Mouse (Mus musculus) intestine, embryonic 15.5 days (tissue): ENCODE measurements around the gene Vdac2. TPM values are rescaled to one million over a fixed set of nuclear protein-coding genes. Genes with fewer than 3 reads are reported as not detected.

Source experiments
- ATAC-seq: fragments of 200-750 bp; cut with Nextera tagmentation; 2 replicates; pipeline ENCODE4 v1.8.0; 2017; ENCODE audit warnings: moderate TSS enrichment, moderate library complexity
- H3K27ac ChIP-seq: fragments of 300-500 bp; sonication (generic); 2 replicates; pipeline ENCODE4 v1.5.1; 2015; ENCODE audit warnings: mild to moderate bottlenecking, inconsistent platforms
- H3K27me3 ChIP-seq: fragments of 300-500 bp; sonication (generic); replicated peaks from 2 replicates; pipeline ENCODE4 v1.6.1; 2015; ENCODE audit warnings: inconsistent platforms
- H3K36me3 ChIP-seq: fragments of 300-500 bp; sonication (generic); 2 replicates; pipeline ENCODE4 v1.6.1; 2015; ENCODE audit warnings: inconsistent platforms
- H3K4me1 ChIP-seq: fragments of 300-500 bp; sonication (generic); replicated peaks from 2 replicates; pipeline ENCODE4 v1.6.1; 2015; ENCODE audit warnings: inconsistent platforms
- H3K4me2 ChIP-seq: fragments of 300-500 bp; sonication (generic); replicated peaks from 2 replicates; pipeline ENCODE4 v1.6.1; 2015; ENCODE audit warnings: mild to moderate bottlenecking, inconsistent platforms
- H3K4me3 ChIP-seq: fragments of 300-500 bp; sonication (generic); replicated peaks from 2 replicates; pipeline ENCODE4 v1.5.1; 2015; ENCODE audit warnings: inconsistent platforms
- H3K9ac ChIP-seq: fragments of 300-500 bp; sonication (generic); 2 replicates; pipeline ENCODE4 v1.6.1; 2015; ENCODE audit warnings: inconsistent platforms
- H3K9me3 ChIP-seq: fragments of 300-500 bp; sonication (generic); 2 replicates; pipeline ENCODE4 v1.6.1; 2016; ENCODE audit warnings: inconsistent platforms
- WGBS: fragments of 180-500 bp; shearing (Covaris S2); methylation state at CpG from one replicate; pipeline ENCODE4 v1.1.7; 2015; 5-methylcytosine and 5-hydroxymethylcytosine counted together
- polyA plus RNA-seq: library from polyadenylated mRNA; unstranded; fragments of >200 nt; fragmentation: Nextera tagmentation; extraction: Ambion mirVana; gene quantifications from 2 replicates; pipeline ENCODE4 v1.2.1, GENCODE M21; 2015

Gene Vdac2
- polyA plus RNA-seq, 1 experiment from 2014 or later = 384 TPM

DNA sequence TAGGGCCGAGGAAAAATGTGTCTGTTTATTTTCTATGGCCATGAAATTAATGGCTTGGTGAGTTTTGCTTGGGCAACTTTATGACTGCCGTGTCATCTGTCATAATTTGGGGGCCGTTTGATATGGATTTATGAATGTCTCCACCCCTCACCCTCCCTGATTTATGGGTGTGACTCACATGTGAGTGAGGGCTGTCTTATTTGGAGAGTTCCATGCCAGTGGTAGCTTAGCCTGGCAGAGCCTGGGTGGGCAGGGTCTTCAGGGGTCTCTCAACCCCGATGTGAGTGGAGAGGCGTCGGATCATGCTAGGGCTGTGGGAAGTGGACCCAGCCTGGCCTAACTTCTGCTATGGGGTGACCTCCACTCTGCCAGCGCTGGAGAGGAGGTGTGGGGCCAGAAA, 41.8 kb downstream of the Vdac2 start:
- Histone ChIP-seq H3K4me2 (no peak overlapping the region), H3K36me3 (no peaks in the 10 kb centered on the region), H3K27ac (no peak overlapping the region), H3K4me3 (no peak overlapping the region), H3K27me3 (no peaks in the 10 kb centered on the region), H3K9me3 (no peaks in the 10 kb centered on the region), H3K4me1 (0 out of 2 replicates have a peak, but pooled peaks cover 5% of the 10 kb centered on the region), H3K9ac (no peak overlapping the region)
- ATAC-seq = 0 out of 2 replicates have a peak, but pooled peaks have one; percentile 31
- WGBS = 69% methylated on average over 7 of the region's 7 CpGs

DNA sequence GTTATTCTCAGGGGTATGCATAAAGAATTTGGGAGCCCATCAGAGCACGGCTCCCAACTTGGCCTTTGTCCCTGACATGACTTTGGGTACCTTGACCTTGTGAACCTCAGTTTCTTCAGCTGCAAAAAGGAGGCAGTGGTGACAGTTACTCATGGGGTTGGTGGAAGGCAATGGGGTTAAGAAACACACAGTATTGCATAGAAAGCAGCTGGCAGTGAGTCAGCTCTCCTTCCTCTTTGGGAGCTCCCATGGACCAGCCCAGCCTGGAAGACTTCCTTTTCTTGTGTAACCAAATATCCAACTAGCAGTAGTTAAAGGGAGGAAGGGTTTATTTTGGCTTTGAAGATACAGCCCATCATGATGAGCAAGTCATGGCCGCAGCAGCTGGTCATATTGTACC, 65.4 kb downstream of the Vdac2 start:
- Histone ChIP-seq H3K4me2 (no peak overlapping the region), H3K9me3 (no peaks in the 10 kb centered on the region), H3K4me3 (no peak overlapping the region), H3K36me3 (no peaks in the 10 kb centered on the region), H3K27ac (no peak overlapping the region), H3K27me3 (no peaks in the 10 kb centered on the region), H3K4me1 (peaks cover 8% of the 10 kb centered on the region; the same call in 1 of the 2 replicates), H3K9ac (no peak overlapping the region)
- ATAC-seq = no peak
- 86% methylated on average over 2 of the region's 2 CpGs for WGBS

- H3K27me3 ChIP-seq = no peaks in the 10 kb centered on the region
- peaks cover 8% of the 10 kb centered on the region; the same call in 1 of the 2 replicates for H3K4me1 ChIP-seq
- H3K9ac ChIP-seq = no peak overlapping the region
- H3K4me3 ChIP-seq = no peak overlapping the region
- peak; percentile 86 for ATAC-seq
- peak overlapping the region; percentile 34 for H3K4me2 ChIP-seq
- no peaks in the 10 kb centered on the region for H3K36me3 ChIP-seq
- WGBS = 6% methylated on average over 15 of the region's 15 CpGs
- H3K9me3 ChIP-seq = no peaks in the 10 kb centered on the region
- H3K27ac ChIP-seq = peak overlapping the region; percentile 65
These were observed 66.7 kb downstream of the Vdac2 start for GRCm38 (mm10) chr14:21891581-21892340.

GRCm38 (mm10) chr14:21892341-21892659, 67.3 kb downstream of the Vdac2 start:
- no peaks in the 10 kb centered on the region for H3K9me3 ChIP-seq
- H3K9ac ChIP-seq = no peak overlapping the region
- no peaks in the 10 kb centered on the region for H3K27me3 ChIP-seq
- ATAC-seq = 0 out of 2 replicates have a peak, but pooled peaks have one; percentile 4
- H3K36me3 ChIP-seq = no peaks in the 10 kb centered on the region
- H3K4me3 ChIP-seq = no peak overlapping the region
- 34% methylated on average over 6 of the region's 6 CpGs for WGBS
- H3K4me2 ChIP-seq = peak overlapping the region; percentile 34
- H3K4me1 ChIP-seq = peaks cover 8% of the 10 kb centered on the region; the same call in 1 of the 2 replicates
- no peak overlapping the region for H3K27ac ChIP-seq

Other genes with a start within 250 kb of the Vdac2 start
- gene Dupd1, start 110.7 kb upstream of the Vdac2 start, polyA plus RNA-seq = not detected in 2 replicates
- 11.6 and 12.9 TPM in 2 replicates for gene Samd8, start 74.7 kb upstream of the Vdac2 start, polyA plus RNA-seq
- not detected in 2 replicates for gene Dusp13, start 74.1 kb upstream of the Vdac2 start, polyA plus RNA-seq
- 57.3 and 69.9 TPM in 2 replicates for gene Comtd1, start 23.7 kb downstream of the Vdac2 start, polyA plus RNA-seq
- 14.2 and 16.5 TPM in 2 replicates for gene Zfp503, start 164.4 kb downstream of the Vdac2 start, polyA plus RNA-seq
- gene Lrmda, start 194.5 kb downstream of the Vdac2 start, polyA plus RNA-seq = 0.71 and 0.87 TPM in 2 replicates